Mouse (Mus musculus): ENCODE measurements around the gene Cdk8.

DNA sequence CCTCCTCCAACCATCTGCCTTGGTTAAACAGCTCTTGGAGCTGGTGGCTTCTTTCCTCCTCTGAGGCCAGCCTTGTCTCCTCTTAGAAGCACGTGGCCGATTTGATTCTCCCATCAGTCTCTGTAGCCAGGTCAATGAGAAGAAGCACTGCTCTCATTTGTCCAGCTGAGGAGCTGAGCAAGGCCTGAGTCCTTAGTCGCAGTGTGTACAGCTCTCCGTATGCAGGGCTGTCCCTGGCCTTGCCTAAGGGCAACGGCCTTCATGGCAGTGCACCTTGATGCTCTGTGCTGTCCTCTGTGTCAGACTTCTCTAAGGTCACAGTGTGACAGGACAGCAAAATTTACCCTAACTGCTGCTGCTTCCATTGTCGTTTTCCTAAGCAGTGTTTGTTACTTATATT lies 52.9 kb downstream of the Cdk8 start:
- no peak for TF ChIP-seq CTCF (IDR thresholded peaks at IDR 0.05; ENCODE audit: low read depth, low read length)
- TF ChIP-seq TAL1 (conservative IDR thresholded peaks at IDR 0.05; ENCODE audit: low read depth, low read length): no peak
- TF ChIP-seq GATA2 (IDR thresholded peaks at IDR 0.05; ENCODE audit: borderline replicate concordance, low read depth, low read length): no peak

All from G1E (cell line).